ENCODE assay signal across 12 mouse cellular contexts in genomic region chr9:35277855-35278365, GRCm38 (mm10).
"Had no signal": no experiment of that assay in that cellular context is flagged by ENCODE, and none has a peak within 500 bp of the region (broad histone marks: within the 10 kb centered on the region; RNA-seq: fewer than 3 reads in every experiment).

No protein-coding gene starts in this region.

- H3K4me2 ChIP-seq: kidney, embryonic 15.5 days; limb, embryonic 15.5 days; liver, embryonic 13.5 days; midbrain, embryonic 13.5 days had no signal

- H3K27me3 ChIP-seq: kidney, embryonic 15.5 days; limb, embryonic 15.5 days; liver, embryonic 13.5 days; midbrain, embryonic 13.5 days had no signal

- DNase-seq: kidney, adult 2 months; kidney, postnatal 14 days; layer of hippocampus, adult 9-11 months; layer of hippocampus, postnatal 36 days; liver, embryonic 13.5 days; lung, adult 18-20 months; right cerebral cortex, adult 18-20 months; right cerebral cortex, postnatal 25 days; thymus, postnatal 4 days had no signal

- ATAC-seq: midbrain, embryonic 13.5 days had no signal

- H3K4me1 ChIP-seq: liver, embryonic 13.5 days; midbrain, embryonic 13.5 days had no signal

- H3K4me3 ChIP-seq: kidney, embryonic 15.5 days; limb, embryonic 15.5 days; liver, embryonic 13.5 days; midbrain, embryonic 13.5 days had no signal

- H3K9ac ChIP-seq: kidney, embryonic 15.5 days; limb, embryonic 15.5 days; liver, embryonic 13.5 days; midbrain, embryonic 13.5 days had no signal

- H3K9me3 ChIP-seq: kidney, embryonic 15.5 days; limb, embryonic 15.5 days; liver, embryonic 13.5 days; midbrain, embryonic 13.5 days had no signal

- H3K27ac ChIP-seq: kidney, embryonic 15.5 days; limb, embryonic 15.5 days; liver, embryonic 13.5 days; midbrain, embryonic 13.5 days had no signal
